Mouse (Mus musculus): ENCODE data around the gene Mcemp1. TPM values are rescaled to one million over a fixed set of nuclear protein-coding genes. Genes with fewer than 3 reads are reported as not detected.

Mcemp1 gene
- total RNA-seq, 2 experiments from 2014 or later = not detected

DNA sequence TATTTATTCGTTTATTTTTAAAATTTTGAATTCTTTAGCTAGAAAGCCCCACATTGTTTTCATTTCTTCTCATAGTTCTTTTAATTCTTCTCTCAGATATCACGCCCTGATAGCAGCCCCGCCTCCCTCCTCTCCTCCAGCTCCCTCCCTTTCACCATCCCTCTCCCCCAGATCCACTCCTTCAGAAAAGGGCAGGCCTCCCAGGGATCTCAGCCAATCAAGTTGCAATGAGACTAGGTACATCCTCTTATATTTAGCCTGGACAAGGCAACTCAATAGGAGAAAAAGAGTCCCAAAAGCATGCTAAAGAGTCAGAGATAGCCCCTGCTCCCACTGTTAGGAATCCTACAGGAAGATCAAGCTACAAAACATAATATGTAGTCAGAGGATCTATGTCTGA is 9.1 kb downstream of the Mcemp1 start:
- no peak for DNase-seq

DNA sequence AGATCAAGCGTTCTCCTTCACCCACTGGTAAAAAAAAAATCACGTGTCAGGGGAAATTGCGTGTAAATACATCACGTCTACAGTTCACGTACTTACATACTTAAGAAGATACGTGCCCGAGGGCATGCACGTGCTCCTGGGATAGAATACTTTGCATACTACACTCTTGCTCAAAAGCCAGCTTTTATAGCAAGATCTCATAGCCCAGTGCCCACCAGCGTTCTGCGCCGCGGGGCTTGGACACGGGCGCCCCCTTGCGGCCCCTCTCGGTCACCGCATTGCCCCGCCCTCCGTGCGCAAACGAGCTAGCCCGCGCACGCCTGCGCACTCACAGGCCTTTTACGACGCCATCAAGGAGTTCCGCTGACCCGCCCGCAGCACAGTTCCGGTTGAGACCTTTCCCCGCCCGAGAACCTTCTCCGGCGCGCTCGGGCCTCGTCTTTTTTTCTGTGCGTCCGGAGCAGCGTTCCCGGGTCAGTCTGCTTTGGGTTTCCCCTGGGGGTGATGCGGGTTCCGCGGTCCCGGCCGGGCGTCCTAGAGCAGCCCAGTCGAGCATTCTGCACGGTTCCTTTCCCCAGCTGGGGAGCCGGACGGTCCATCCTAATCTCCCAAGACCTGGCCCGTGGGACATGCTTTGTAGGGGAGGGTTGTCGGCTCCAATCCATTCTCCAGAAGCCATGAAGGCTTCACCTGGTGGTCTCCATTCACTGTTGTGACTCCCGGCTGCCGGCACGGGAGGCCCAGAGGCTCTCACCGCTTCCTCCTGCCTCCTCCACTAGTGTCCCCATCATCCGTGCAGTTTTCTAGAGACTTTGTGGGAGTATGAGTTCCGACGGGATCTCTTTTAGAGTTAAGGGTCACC is 10.8 kb downstream of the Mcemp1 start, which contains the start of gene Trappc5:
Gene Trappc5, plus strand, starts transcription at position 169 of the 862 bp plus-strand sequence.
- peak; percentile 90 for DNase-seq

DNA sequence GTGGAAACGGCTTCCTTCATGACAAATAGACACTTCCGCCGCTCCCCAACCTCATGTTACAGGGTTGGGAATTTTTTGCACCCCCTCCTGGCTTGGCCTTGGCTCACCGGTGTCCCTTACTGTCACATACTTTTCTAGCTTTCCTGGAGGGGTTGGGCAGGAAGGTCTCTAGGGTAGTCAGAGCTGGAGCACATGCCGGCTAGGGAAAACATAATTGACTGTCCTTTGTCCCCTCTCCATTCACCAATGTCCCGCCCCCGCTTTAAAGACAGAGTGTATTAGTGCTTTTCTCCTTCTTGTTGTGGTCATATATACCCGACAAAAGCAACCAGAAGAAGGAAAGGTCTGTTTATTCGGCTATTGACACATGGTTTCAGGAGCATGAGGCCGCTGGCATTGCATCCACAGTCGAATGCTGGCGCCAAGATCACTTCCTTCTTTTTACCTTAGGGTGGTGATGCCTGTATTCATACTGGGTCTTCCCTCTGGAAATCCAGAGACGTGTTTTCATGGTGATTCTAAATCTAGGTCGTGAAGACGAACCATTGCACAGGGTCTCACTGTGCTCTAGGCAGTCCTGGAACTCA is 11.5 kb downstream of the Mcemp1 start:
- DNase-seq = no peak

GRCm38 (mm10) chr8:3678831-3679230 is 13.3 kb downstream of the Mcemp1 start:
- no peak for DNase-seq

GRCm38 (mm10) chr8:3679236-3679635 is 13.7 kb downstream of the Mcemp1 start:
- DNase-seq = no peak

DNA sequence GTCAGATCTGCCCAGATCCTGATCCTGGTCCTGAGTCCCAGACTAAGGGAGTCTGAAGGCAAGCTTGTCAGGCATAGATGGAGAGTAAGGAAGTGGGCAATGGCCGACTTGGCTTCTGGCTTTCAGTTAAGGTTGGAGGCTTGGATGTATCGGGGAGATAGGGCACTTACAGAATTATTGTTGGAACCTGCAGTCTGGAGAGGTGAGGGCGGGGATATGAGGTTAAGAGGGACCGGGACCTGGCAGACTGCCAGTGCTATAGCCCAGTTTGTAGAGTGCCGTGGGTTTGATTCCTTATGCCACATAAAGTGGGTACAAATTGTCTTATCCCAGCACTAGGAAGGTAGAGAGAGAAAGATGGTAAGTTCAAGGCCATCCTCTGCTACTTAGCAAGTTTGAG is 14.1 kb downstream of the Mcemp1 start:
- DNase-seq = no peak

- no peak for DNase-seq
These were observed 16.9 kb downstream of the Mcemp1 start for GRCm38 (mm10) chr8:3682435-3682834.

DNA sequence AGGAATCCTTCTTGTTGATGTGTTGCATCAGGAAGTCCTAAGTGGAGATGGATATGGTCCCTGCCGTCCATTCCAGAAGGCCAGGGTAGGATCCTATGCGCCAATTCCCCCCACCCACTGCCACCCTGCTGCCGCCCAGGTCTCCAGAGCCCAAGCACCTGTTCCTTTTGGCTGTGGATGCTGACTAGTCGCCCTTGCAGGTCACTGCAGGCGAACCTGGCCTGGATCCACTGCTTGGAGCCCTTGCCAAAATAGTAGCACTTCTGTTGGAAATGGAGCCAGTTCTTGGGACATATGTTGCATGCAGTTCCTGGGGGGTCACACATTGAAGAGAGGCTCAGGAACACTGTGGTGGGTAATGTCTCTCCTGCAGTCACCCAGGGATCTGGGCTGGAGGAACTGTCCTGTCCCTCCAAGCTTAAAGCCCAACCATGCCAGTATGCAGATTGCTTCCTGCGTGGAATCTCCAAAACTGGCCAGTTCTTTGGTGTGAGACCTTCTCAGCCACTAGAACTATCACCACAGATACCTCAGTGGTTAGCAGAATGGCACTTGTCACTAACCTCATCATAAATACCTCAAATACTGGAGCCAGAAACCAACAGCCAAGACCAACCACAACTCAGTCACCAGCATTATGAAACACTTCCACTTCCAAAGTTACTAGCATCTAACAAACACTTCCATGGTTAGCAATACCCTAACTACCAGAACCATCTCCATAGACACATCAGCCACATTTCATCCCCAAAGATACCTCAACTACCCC is 18.0 kb downstream of the Mcemp1 start:
- no peak for DNase-seq

GRCm38 (mm10) chr8:3684530-3684929 is 19.0 kb downstream of the Mcemp1 start:
- DNase-seq = no peak

- no peak for DNase-seq
These were observed 19.9 kb downstream of the Mcemp1 start for GRCm38 (mm10) chr8:3685422-3685821.

- DNase-seq = no peak
These were observed 22.0 kb downstream of the Mcemp1 start for GRCm38 (mm10) chr8:3687537-3687936.

- DNase-seq = no peak
These were observed 25.2 kb downstream of the Mcemp1 start for GRCm38 (mm10) chr8:3690774-3691173.

- no peak for DNase-seq
These were observed 28.6 kb downstream of the Mcemp1 start, which contains the start of gene Fcer2a for GRCm38 (mm10) chr8:3694121-3694520. Gene Fcer2a (minus strand): TSS chr8:3694175.

- no peak for DNase-seq
These were observed 35.9 kb downstream of the Mcemp1 start for GRCm38 (mm10) chr8:3701491-3701890.

DNA sequence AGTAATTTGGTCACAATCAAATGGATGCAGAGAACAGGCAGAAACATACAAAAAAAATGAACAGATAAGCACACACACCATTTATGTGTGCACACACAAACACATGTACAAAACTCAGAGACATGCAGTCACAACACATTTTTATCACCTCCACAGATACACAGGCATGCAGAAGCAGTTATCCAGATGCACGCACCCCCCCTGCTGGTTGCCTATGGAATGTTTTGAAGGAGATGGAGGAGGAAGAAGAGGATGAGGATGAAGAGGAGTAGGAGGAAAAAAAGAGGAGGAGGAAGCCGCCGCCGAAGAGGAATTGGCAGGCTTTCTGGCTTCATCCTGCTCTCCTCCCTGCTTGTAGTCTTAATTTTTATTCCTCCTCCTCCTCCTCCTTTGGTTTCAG is 40.2 kb downstream of the Mcemp1 start:
- no peak for DNase-seq

- no peak for DNase-seq
These were observed 42.1 kb downstream of the Mcemp1 start for GRCm38 (mm10) chr8:3707611-3708010.

- no peak for DNase-seq
These were observed 44.8 kb downstream of the Mcemp1 start for GRCm38 (mm10) chr8:3710312-3710711.

- DNase-seq = no peak
These were observed 46.1 kb downstream of the Mcemp1 start for GRCm38 (mm10) chr8:3711646-3712045.

GRCm38 (mm10) chr8:3717321-3717954 is 51.9 kb downstream of the Mcemp1 start:
- DNase-seq = no peak

GRCm38 (mm10) chr8:3718559-3718958 is 53.0 kb downstream of the Mcemp1 start:
- peak; percentile 38 for DNase-seq
